Mouse (Mus musculus): ENCODE results near the gene Tulp2. TPM values are rescaled to one million over a fixed set of nuclear protein-coding genes. Genes with fewer than 3 reads are reported as not detected.
"Not testable (repeated sequence)": the region's sequence is repeated elsewhere in the genome, so short reads cannot be mapped to it uniquely, and the experiment has no call there.

Gene Tulp2
- polyA plus RNA-seq, 1 experiment from 2014 or later, result 0.41 TPM

DNA sequence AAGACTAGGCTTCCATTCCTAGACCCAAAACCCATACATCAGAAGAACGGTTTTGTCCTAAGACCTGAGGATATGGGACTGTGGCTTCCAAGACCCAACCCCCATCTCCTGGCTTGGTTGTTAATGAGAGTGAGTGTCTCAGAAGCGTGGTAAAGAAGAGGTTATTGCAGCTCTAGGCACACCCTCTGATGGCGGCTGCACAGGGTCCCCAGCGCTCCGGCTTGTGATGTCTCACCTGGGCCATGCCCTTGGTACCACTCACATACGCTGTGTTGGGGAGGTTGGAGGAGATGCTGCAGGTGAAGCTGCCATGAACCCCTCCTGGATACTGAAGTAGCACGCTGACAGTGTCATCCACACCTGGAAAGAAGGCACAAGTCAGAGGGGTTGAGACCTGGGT, 2.9 kb upstream of the Tulp2 start:
- H3K9ac ChIP-seq, result no peak overlapping the region
- no peak overlapping the region for H3K4me2 ChIP-seq (replicated peaks)
- 91% methylated on average over 7 of the region's 7 CpGs for WGBS
- H3K36me3 ChIP-seq, result no peaks in the 10 kb centered on the region; the same call in 1 of the 2 replicates
- H3K4me1 ChIP-seq, result no peaks in the 10 kb centered on the region
- no peak overlapping the region for H3K27ac ChIP-seq
- no peaks in the 10 kb centered on the region for H3K9me3 ChIP-seq
- no peak for ATAC-seq (ENCODE audit: low FRiP score, low read depth)
- H3K27me3 ChIP-seq (replicated peaks), result no peaks in the 10 kb centered on the region
- H3K4me3 ChIP-seq, result no peak overlapping the region

DNA sequence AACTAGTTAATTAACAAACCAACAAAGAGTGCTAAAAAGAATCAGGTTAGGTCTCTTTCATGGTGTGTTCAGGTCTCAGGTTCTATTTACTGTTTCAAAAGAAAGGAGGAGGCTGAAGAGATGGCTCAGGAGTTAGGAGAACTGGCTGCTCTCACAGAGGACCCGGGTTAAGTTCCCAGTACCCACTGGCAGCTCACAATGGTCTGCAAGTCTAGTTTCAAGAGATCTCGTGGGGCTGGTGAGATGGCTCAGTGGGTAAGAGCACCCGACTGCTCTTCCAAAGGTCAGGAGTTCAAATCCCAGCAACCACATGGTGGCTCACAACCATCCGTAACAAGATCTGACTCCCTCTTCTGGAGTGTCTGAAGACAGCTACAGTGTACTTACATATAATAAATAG, 1.4 kb upstream of the Tulp2 start:
- H3K4me3 ChIP-seq; H3K27me3 ChIP-seq (replicated peaks); H3K4me2 ChIP-seq (replicated peaks); H3K27ac ChIP-seq; H3K36me3 ChIP-seq; ATAC-seq (ENCODE audit: low FRiP score, low read depth); H3K9ac ChIP-seq; H3K4me1 ChIP-seq; H3K9me3 ChIP-seq: not testable (repeated sequence)
- WGBS, result 75% methylated on average over 4 of the region's 4 CpGs

DNA sequence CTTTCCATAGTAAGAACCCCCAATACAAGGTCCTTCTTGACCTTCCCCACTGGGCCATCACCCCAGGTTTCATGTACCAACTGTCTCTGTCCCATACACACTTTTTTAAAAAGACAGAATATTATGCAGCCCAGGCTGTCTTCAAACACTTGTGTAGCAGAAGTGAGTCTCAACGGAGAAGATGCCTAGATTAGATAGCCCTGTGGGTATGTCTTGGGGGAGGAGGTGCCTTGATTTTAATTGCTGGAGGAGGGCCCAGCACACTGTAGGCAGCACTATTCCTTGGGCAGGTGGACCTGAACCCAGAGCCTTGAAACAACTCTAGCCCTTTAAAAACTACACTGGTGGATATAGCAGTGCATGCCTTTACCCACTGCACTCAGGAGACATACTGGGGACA, 489 bp downstream of the Tulp2 start:
- WGBS, result 71% methylated on average over 1 of the region's 1 CpGs
- H3K9me3 ChIP-seq, result no peaks in the 10 kb centered on the region
- no peak overlapping the region for H3K4me3 ChIP-seq
- H3K9ac ChIP-seq, result no peak overlapping the region
- no peak overlapping the region for H3K4me2 ChIP-seq (replicated peaks)
- no peaks in the 10 kb centered on the region; the same call in 1 of the 2 replicates for H3K36me3 ChIP-seq
- no peak for ATAC-seq (ENCODE audit: low FRiP score, low read depth)
- no peaks in the 10 kb centered on the region for H3K4me1 ChIP-seq
- H3K27ac ChIP-seq, result no peak overlapping the region
- H3K27me3 ChIP-seq (replicated peaks), result no peaks in the 10 kb centered on the region

DNA sequence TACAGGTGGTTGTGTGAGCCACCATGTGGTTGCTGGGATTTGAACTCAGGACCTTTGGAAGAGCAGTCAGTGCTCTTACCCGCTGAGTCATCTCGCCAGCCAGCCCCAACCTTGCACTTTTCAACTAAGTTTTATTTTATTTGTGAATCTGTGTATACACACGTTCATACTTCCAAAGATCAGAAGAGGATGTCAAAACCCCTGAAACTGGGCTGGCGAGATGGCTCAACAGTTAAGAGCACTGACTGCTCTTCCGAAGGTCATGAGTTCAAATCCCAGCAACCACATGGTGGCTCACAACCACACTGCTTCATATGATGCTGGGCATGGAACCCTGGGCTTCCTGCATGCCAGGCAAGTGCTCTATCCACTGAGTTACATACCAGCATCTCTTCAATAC, 3.3 kb downstream of the Tulp2 start:
- ATAC-seq (ENCODE audit: low FRiP score, low read depth); H3K4me3 ChIP-seq; H3K4me2 ChIP-seq (replicated peaks); H3K9ac ChIP-seq; H3K27me3 ChIP-seq (replicated peaks); H3K27ac ChIP-seq; H3K36me3 ChIP-seq; H3K9me3 ChIP-seq; H3K4me1 ChIP-seq: not testable (repeated sequence)
- 96% methylated on average over 5 of the region's 5 CpGs for WGBS

DNA sequence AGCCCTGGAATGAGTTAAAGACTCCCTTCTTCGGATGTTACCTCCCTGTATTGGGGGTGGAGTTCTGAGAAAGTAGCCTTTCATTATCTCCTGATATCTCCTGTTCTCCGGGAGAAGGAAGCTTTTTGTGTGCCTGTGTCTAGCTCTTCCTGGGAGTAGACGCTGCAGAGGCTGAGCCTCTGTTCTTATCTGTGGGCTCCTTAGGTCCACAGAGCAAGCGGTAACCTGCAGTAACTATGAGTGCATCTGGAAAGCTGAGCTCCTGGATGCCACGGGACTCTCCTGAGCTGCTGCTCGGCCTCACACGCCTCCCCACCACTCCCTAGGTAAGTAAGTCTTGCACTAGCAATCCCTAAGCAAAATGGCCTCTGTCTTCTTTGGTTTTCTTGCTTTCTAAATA, 4.5 kb downstream of the Tulp2 start:
- Histone ChIP-seq H3K27ac (no peak overlapping the region), H3K4me2 (replicated peaks) (no peak overlapping the region), H3K27me3 (replicated peaks) (no peaks in the 10 kb centered on the region), H3K36me3 (no peaks in the 10 kb centered on the region), H3K9me3 (no peaks in the 10 kb centered on the region), H3K9ac (no peak overlapping the region), H3K4me3 (no peak overlapping the region), H3K4me1 (peaks cover 7% of the 10 kb centered on the region)
- no peak for ATAC-seq (ENCODE audit: low FRiP score, low read depth)
- 84% methylated on average over 7 of the region's 7 CpGs for WGBS

DNA sequence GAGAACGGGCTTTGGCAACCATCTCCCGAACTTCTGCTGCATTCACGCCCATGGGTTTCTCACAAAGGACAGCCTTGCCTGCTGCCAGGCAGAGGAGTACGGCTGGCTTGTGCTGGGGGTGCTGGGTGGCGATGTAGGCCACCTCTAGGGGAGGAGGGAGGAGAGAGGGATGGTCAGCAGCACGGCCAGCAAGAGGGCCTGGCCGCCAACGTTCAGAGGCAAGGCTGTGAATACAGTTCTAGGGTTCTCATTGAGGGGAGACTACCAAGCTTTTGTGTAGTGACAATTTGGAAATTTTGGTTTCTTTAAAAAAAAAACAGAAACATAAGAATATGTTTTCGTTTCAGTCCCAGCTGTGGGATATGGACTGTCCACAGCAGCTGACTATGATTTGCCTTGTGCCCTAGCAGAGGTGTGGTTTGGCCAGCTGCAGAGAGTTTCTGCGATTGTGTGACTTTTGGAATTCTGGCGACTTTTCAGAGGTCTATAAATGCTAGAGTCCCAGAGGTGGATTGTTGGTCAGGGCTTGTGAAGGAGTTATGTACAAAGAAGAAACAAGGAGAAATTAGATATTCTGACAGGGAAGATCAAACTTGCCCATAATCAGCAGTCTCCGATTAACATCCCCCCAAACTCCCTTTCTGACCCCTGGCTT, 5.2 kb downstream of the Tulp2 start, which contains the start of gene Gm45808:
Gm45808 (minus strand) TSS at position 51 of the 655 bp plus-strand sequence.
- H3K27me3 ChIP-seq (replicated peaks), result no peaks in the 10 kb centered on the region

DNA sequence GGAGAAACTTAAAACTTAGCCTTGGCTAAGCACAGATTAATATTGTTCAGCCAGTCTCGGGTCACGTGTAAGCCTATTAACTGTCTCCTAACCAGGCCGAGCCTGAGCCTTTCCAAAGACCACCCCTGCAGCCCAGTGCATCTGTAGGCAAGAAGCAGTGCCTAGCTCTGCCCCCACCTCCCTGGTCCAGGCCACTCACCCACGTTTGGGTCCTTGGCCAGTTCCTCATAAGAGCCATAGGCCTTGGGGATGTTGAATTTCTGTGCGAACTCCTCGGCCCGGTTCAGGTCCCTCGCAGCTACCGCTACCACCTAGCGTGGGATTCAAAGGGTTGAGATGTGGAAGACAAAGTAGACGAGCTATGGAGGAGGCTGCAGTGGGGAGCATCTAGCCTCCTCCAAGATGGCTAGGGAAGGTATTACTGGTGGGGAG, 6.2 kb downstream of the Tulp2 start:
- H3K27me3 ChIP-seq (replicated peaks), result no peaks in the 10 kb centered on the region
- H3K27ac ChIP-seq, result no peak overlapping the region
- 0 out of 2 replicates have a peak overlapping the region, but pooled peaks have one; percentile 52 for H3K9ac ChIP-seq
- H3K36me3 ChIP-seq, result peaks cover 5% of the 10 kb centered on the region
- peak overlapping the region; percentile 42 for H3K4me3 ChIP-seq
- H3K9me3 ChIP-seq, result no peaks in the 10 kb centered on the region
- 36% methylated on average over 11 of the region's 11 CpGs for WGBS
- H3K4me2 ChIP-seq (replicated peaks), result peak overlapping the region; percentile 61
- ATAC-seq (ENCODE audit: low FRiP score, low read depth), result peak; percentile 57
- peaks cover 10% of the 10 kb centered on the region for H3K4me1 ChIP-seq

More for the DNA sequence above, 5.2 kb downstream of the Tulp2 start, which contains the start of gene Gm45808:
- no peak within 1 kb of the TSS for H3K27ac ChIP-seq
- WGBS, result 88% methylated on average over 12 of the region's 12 CpGs
- peaks cover 10% of the 10 kb centered on the region for H3K4me1 ChIP-seq
- 0 out of 2 replicates have a peak within 1 kb of the TSS, but pooled peaks have one; percentile 61 for H3K4me2 ChIP-seq (replicated peaks)
- ATAC-seq (ENCODE audit: low FRiP score, low read depth), result no peak
- H3K36me3 ChIP-seq, result no peaks in the 10 kb centered on the region; the same call in 1 of the 2 replicates
- H3K4me3 ChIP-seq, result no peak within 1 kb of the TSS
- H3K9me3 ChIP-seq, result no peaks in the 10 kb centered on the region
- H3K9ac ChIP-seq, result no peak within 1 kb of the TSS

DNA sequence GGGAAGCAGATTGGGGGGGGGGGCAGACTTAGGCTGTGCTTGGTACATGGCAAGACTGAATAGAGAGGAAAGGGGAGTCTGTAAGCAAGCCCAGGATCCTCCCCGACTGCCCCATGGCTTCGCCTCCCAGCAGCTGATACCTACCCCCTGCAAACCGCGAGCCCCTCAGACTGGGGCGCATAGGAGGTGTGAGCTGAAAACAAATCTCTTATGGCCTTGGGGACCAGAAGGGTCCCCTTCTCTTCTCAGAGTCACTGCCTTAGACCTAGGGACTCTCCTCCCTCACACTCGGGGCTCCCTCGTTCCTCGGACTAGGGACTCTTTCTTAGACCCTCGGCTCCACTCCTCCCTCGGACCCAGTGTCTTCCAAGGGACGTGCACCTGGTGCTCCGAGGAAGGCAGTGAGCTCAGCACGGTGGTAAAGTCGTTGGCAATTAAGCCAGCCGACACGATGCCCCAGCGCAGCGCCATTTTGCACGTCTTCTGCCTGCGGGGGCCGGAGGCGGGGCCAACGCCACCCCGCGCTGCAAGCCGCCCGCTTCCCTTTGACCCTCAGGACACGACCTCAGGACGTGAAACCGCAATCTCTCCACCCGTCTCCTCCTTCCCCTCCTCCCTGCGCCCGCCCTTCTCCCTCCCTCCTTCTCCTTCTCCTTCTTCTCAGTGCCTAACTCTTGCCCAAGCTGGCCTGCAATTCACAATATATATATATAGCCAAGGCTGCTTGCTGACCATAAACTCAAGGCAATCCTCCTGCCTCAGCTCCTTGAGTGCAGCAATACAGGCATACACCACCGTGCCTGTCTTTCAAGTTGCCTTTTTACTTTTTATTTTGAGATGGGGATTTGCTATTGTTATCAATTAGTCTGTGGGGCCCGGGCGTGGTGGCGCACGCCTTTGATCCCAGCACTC, 6.9 kb downstream of the Tulp2 start, which contains the start of gene Dhdh:
Dhdh (minus strand) TSS at position 513 of the 912 bp plus-strand sequence.
- Histone ChIP-seq H3K36me3 (peaks cover 11% of the 10 kb centered on the region), H3K4me1 (peaks cover 10% of the 10 kb centered on the region), H3K27ac (no peak within 1 kb of the TSS), H3K27me3 (replicated peaks) (no peaks in the 10 kb centered on the region), H3K9ac (peak within 1 kb of the TSS; percentile 52; the same call in 1 of the 2 replicates), H3K4me3 (peak within 1 kb of the TSS; percentile 42), H3K9me3 (no peaks in the 10 kb centered on the region), H3K4me2 (replicated peaks) (peak within 1 kb of the TSS; percentile 61)
- peak; percentile 74 for ATAC-seq (ENCODE audit: low FRiP score, low read depth)
- 8% methylated on average over 38 of the region's 38 CpGs for WGBS

DNA sequence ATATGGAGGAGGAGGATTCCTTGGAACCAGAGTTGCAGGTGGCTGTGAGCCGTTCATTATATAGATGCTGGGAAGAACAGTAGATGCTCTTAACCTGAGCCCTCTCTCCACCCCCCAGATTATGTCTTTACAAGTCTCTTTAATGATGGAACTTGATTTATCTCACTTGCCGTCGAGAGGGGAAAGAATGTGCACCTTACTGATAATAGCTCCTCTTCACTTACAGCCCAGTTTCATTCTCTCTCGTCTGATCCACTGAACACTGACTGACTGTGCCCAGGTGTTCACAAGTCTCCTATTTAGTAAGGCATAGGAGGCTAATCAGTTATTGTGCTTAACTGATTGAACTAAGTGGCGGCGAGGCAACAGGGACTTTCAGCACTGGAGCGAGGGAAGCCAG, 7.9 kb downstream of the Tulp2 start:
- Histone ChIP-seq H3K27me3 (replicated peaks) (no peaks in the 10 kb centered on the region), H3K4me1 (peaks cover 10% of the 10 kb centered on the region), H3K27ac (no peak overlapping the region), H3K4me3 (no peak overlapping the region), H3K36me3 (peaks cover 21% of the 10 kb centered on the region), H3K9ac (no peak overlapping the region), H3K4me2 (replicated peaks) (no peak overlapping the region), H3K9me3 (no peaks in the 10 kb centered on the region)
- 67% methylated on average over 7 of the region's 7 CpGs for WGBS
- no peak for ATAC-seq (ENCODE audit: low FRiP score, low read depth)

DNA sequence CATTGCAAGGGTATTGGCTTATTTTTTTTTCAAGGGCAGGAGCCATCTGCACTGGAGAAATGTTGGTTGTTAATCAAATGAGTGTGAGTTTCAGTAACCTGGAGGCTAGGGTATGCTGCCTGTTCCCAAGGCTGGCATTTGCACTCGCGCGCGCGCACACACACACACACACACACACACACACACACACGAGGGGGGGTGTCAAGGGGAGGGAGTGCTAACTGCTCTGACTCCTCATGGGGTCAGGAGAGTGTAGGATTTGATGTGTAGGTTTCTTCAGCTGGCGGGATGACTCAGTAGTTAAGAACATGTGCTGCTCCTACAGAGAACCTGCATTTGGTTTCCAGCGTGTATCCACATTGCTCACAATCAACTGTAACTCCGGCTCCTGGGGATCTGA, 9.1 kb downstream of the Tulp2 start:
- H3K9me3 ChIP-seq, result no peaks in the 10 kb centered on the region
- no peak for ATAC-seq (ENCODE audit: low FRiP score, low read depth)

DNA sequence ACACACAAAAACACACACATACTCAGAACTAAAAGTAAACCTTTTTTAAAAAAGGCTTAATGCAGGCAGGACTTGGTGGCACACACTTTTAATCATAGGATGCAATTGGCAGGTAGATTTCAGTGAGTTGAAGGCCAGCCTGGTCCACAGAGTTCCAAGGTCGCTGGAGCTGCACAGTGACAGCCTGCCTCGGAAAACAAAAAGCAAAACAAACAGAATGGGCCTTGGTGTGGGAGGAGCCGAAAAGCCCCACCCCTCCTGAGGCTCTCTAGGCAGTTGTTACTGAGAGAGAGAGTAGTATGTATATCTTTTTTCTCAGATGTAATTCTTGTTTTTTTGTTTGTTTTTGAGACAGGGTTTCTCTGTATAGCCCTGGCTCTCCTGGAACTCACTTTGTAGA, 9.6 kb downstream of the Tulp2 start:
- no peak overlapping the region; the same call in 1 of the 2 replicates for H3K4me2 ChIP-seq (replicated peaks)
- no peak for ATAC-seq (ENCODE audit: low FRiP score, low read depth)
- H3K27ac ChIP-seq, result no peak overlapping the region

More for the DNA sequence above, 9.1 kb downstream of the Tulp2 start:
- H3K4me1 ChIP-seq, result peaks cover 10% of the 10 kb centered on the region
- H3K4me3 ChIP-seq, result no peak overlapping the region
- H3K9ac ChIP-seq, result no peak overlapping the region
- H3K27me3 ChIP-seq (replicated peaks), result no peaks in the 10 kb centered on the region
- H3K27ac ChIP-seq, result no peak overlapping the region
- H3K4me2 ChIP-seq (replicated peaks), result peak overlapping the region; percentile 12; the same call in 1 of the 2 replicates
- WGBS, result 32% methylated on average over 6 of the region's 9 CpGs
- peaks cover 34% of the 10 kb centered on the region for H3K36me3 ChIP-seq

DNA sequence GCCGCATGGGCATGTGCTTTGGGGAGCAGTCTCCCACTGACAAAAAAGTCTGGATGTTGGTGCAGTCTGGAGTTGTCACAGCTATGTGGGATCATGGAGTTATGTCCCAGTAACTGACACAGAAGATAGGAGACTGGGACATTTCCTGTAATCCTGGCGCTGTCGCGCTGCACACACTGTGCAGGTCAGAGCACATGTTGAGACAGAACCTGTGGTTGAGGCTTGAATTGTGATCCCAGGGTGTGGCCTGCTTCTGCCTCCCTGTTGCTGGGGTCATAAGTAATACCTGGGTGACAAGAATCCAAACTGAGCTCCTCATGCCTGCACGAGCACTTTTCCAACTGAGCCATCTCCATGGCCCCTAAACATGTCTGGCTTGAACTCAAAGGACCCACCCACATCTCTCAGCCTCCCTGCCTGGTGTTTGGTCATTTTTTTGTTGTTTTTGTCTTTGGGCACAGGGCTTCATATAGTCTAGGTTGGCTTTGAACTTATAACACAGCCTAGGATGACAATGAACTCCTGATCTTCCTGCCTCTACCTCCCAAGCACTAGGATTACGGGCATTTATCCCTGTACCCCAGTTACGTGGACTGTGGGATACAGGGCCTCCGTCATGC, 10.7 kb downstream of the Tulp2 start:
- peaks cover 48% of the 10 kb centered on the region for H3K36me3 ChIP-seq
- no peak for ATAC-seq (ENCODE audit: low FRiP score, low read depth)
- H3K9ac ChIP-seq, result no peak overlapping the region
- no peak overlapping the region for H3K4me2 ChIP-seq (replicated peaks)
- no peaks in the 10 kb centered on the region for H3K27me3 ChIP-seq (replicated peaks)
- H3K4me3 ChIP-seq, result no peak overlapping the region
- H3K4me1 ChIP-seq, result peaks cover 10% of the 10 kb centered on the region
- 94% methylated on average over 8 of the region's 8 CpGs for WGBS
- no peaks in the 10 kb centered on the region for H3K9me3 ChIP-seq
- H3K27ac ChIP-seq, result no peak overlapping the region

More for the DNA sequence above, 9.6 kb downstream of the Tulp2 start:
- no peak overlapping the region for H3K4me3 ChIP-seq
- no peaks in the 10 kb centered on the region for H3K27me3 ChIP-seq (replicated peaks)
- 22% methylated on average over 3 of the region's 3 CpGs for WGBS
- peaks cover 10% of the 10 kb centered on the region for H3K4me1 ChIP-seq
- no peaks in the 10 kb centered on the region for H3K9me3 ChIP-seq
- H3K36me3 ChIP-seq, result peaks cover 38% of the 10 kb centered on the region
- no peak overlapping the region for H3K9ac ChIP-seq
